Mouse (Mus musculus): ENCODE data around the gene Hykk.

The Hykk gene

DNA sequence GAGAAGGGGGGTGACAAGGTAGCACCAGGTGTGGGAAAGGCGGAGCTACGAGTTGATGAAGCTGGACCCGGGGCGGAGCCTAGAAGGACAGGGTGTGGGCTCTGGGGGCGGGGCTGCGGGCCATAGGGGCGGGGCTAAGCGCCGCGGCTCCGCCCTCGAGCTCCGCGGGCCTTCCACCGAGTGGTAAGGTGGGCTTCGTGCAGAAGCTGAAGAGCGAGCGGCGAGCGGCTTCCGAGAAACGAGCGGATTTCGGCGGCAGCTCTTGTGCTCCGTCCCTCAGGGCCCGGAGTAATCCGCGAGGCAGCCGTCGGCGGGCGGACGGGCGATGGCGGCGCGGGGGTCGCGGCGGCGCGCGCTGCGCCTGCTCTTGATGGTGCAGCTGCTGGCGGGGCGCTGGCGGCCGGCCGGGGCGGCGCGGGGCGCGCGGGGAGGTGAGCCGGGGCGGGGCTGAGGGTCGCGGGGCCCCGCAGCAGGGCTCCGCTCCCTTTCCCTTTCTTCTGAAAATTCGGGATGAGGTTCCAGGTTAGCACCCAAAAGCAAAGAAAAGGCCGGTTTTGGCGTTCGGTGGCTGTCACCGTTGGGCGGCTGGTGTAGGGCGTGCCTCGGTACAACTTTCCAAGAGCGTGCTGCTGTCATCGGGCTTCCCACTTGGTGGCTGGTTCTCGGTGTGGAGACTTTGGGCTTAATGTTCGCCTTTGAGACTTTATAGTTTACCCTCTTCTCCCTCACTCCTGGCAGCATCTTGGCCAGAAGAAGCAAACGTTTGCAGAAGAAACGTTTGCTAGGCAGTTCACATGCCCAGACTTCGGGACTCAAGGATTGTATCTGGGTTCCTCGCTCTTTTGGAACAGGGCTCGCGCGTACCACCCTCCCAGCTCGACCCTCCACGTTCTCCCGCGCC, 64.5 kb downstream of the Hykk start:
- in situ Hi-C loops (cut with MboI, MseI): no loop called here

- in situ Hi-C loops (cut with MboI, MseI): no loop called here
Measured at GRCm38 (mm10) chr9:54982401-54982800, 65.3 kb downstream of the Hykk start.

DNA sequence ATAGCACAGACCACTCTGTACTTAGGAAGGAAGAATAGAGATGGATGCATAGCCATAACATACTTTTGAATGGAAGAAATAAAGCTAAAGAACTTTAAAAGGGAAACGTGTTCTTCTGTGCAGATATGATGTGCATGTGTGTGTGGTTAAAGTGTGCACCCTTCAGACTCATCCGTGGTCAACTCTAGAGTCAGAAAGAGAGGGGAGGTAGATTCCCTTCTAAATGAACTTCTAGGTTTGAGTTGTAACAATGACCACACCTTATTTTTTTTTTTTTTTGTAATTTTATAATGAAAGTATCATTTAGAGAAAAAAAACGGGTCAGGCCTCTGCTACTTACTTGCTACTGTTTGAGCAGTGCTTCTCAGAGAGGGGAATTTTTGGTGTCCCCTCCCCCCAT, 73.3 kb downstream of the Hykk start:
- in situ Hi-C loops (cut with MboI, MseI): no loop called here

DNA sequence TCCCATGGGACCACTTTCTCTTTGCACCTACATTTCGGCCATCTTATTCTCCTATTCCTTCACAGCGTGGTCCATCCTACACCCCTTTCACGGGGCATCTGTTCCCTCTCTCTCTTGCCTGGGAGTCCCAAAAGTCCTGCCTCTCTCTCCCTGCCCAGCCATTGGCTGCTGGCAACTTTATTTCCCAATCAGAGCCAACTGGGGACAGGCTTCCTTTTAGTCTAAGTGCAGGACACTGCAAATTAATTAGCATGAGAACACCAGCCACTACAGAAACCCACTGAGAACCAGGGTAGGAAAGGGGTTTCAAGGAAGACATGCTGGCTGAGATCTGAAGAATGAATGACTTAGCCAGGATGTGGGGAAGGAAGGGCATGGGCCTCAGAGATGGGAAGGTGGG, 77.3 kb downstream of the Hykk start:
- in situ Hi-C loops (cut with MboI, MseI): no loop called here

GRCm38 (mm10) chr9:54995645-54996044, 78.6 kb downstream of the Hykk start:
- in situ Hi-C loops (cut with MboI, MseI): no loop called here
